Mouse (Mus musculus) kidney, adult 11 months (tissue): ENCODE data around the gene Rab37.

Experiments
- DNase-seq: peaks from one replicate; pipeline ENCODE4 v3.0.0; 2022

The Rab37 gene

DNA sequence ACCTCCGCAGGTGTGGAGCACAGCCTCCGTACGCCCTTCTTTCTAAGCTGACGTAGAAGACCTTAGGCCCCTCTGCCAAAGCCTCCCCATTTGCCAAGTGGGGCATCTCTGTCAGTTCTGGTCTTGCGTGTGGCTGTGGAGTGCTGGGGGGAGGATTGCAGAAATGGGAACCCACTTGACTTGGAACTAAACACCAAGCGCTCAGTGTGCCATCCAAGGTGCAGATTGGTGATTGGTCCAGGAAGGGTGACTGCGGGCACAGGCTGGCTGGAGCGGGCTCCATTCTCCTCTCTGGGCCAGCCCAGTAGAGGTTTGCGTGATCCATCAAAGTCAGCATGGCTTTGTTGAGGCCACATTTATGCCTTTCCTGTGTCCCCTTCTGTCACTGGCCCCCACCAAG, 111.5 kb downstream of the Rab37 start:
- no peak for DNase-seq

DNA sequence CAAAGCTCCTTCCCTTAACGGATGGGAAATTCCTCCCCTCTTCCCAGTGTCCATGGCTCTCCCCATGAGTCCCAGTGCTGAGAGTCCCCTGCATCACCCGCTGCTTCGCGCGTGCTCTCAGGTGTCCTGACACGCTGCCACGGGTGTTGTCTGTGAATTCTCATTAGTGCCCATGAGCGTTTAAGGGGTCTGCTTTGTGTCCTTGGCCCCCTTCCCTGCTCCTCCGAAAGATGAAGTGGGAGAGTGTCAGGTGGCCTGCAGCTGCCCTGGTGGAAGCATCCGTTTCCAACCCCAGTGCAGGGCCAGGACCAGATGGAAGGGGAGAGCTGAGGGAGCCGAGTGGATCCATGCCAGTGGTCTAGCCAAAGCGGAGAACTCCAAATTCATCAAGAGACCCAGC, 116.9 kb downstream of the Rab37 start:
- no peak for DNase-seq

DNA sequence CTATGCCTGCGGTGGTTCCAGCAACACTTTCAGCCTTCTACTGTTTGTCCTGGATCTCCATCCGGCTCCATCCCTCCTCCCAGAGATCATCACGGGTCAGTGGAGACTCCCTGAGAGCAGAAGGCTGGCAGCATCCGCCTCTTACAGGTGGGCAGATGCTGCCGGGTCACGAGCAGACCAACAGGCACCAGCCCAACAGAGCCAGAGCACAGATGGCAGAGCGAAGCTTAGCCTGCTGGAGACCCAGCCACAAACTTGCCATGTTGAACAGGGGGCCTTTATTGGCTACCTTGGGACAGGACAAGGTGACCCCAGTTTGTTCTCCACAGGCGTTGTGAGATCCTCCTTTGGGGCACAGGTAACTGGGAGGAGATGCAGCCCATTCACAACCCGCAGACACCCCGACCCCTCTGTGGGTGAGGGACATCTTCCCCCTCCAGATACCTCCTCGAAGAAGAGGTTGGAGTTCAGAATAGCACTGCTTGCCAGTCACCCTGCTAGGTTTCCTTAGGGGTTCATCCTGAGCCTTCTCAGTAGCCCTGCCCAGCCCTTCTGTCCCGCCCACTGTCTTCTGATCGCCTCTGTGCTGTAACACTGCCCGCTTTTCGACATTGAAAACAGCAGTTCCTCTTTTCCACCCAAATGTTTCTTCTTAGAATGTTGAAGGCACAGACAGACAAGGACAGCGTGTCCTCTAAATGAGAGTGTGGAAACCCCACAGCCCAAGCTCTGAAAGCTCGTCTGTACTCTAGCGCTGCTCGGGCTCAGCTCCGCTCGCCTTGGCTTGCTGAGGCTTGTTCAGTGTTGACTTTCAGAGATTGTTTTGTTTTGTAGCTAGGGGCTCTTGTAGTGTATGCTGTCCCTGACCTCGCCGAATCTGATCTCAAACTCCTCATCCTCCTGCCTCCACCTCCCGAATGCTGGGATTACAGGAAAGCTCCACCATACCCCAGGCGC, 117.8 kb downstream of the Rab37 start:
- no peak for DNase-seq

DNA sequence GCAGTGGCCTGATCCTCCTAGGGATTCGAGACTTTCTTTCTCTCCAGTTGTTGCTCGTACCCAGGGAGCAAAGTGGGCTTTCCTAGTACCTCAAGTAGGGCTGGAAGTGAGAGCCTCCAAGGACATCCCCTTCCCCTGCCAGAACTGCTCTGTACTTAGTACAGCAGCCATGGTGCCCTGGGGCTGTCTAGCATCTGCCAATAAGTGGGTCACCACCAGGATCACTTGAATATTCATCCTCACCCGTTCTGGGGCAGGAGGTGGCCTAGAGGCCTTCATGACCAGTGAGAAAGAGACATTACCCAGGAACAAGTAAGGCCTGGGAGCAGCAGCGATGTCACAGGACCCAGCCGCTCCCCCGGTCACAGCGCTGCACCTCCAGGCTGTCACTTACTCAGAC, 118.7 kb downstream of the Rab37 start:
- DNase-seq, result no peak
